Mouse (Mus musculus) kidney, adult 2 months (tissue): ENCODE results near the gene Frem1. TPM values are rescaled to one million over a fixed set of nuclear protein-coding genes. Genes with fewer than 3 reads are reported as not detected.

Source experiments
- DNase-seq: peaks from one replicate; pipeline ENCODE4 v3.0.0; 2021
- H3K27ac ChIP-seq: fragments of 200-500 bp; 2 replicates; pipeline ENCODE4 v1.5.1; 2012; ENCODE audit warnings: low read depth, low read length, control low read depth, inconsistent platforms; ENCODE audit not compliant: insufficient read depth
- H3K27me3 ChIP-seq: fragments of 200-500 bp; replicated peaks from 2 replicates; pipeline ENCODE4 v1.6.1; 2012; ENCODE audit warnings: mild to moderate bottlenecking, moderate library complexity, low read length, inconsistent platforms; ENCODE audit not compliant: control insufficient read depth, insufficient read depth
- H3K36me3 ChIP-seq: fragments of 200-500 bp; 2 replicates; pipeline ENCODE4 v1.6.1; 2012; ENCODE audit warnings: mild to moderate bottlenecking, moderate library complexity, low read length, inconsistent platforms; ENCODE audit not compliant: control insufficient read depth, insufficient read depth
- H3K4me1 ChIP-seq: fragments of 200-500 bp; 2 replicates; pipeline ENCODE4 v1.6.1; 2011; ENCODE audit warnings: low read length; ENCODE audit not compliant: control insufficient read depth, insufficient read depth
- H3K4me3 ChIP-seq: fragments of 200-500 bp; 2 replicates; pipeline ENCODE4 v1.5.1; 2011; ENCODE audit warnings: mild to moderate bottlenecking, low read depth, low read length, control low read depth; ENCODE audit not compliant: insufficient read depth
- CTCF ChIP-seq: fragments of 200-500 bp; conservative IDR thresholded peaks from 2 replicates; pipeline ENCODE4 v1.5.1; 2011; ENCODE audit warnings: low read depth, mild to moderate bottlenecking, control low read depth, low read length, moderate library complexity, mixed read lengths; ENCODE audit not compliant: insufficient read depth, insufficient read length
- POLR2A ChIP-seq: fragments of 200-500 bp; IDR thresholded peaks from one replicate; pipeline ENCODE4 v1.6.1; 2011; ENCODE audit warnings: low read depth, low read length, control low read depth
- WGBS: fragments of 180-500 bp; shearing (Covaris S2); methylation state at CpG from one replicate; pipeline ENCODE4 v1.1.7; 2018; 5-methylcytosine and 5-hydroxymethylcytosine counted together
- polyA plus RNA-seq: library from polyadenylated mRNA; depleted of rRNA; stranded (reverse); fragments of >200 nt; gene quantifications from 2 replicates; pipeline ENCODE4 v1.2.3, GENCODE M21; 2012; rRNA removed

The Frem1 gene
- 4.5 and 4.6 TPM in 2 replicates for polyA plus RNA-seq

DNA sequence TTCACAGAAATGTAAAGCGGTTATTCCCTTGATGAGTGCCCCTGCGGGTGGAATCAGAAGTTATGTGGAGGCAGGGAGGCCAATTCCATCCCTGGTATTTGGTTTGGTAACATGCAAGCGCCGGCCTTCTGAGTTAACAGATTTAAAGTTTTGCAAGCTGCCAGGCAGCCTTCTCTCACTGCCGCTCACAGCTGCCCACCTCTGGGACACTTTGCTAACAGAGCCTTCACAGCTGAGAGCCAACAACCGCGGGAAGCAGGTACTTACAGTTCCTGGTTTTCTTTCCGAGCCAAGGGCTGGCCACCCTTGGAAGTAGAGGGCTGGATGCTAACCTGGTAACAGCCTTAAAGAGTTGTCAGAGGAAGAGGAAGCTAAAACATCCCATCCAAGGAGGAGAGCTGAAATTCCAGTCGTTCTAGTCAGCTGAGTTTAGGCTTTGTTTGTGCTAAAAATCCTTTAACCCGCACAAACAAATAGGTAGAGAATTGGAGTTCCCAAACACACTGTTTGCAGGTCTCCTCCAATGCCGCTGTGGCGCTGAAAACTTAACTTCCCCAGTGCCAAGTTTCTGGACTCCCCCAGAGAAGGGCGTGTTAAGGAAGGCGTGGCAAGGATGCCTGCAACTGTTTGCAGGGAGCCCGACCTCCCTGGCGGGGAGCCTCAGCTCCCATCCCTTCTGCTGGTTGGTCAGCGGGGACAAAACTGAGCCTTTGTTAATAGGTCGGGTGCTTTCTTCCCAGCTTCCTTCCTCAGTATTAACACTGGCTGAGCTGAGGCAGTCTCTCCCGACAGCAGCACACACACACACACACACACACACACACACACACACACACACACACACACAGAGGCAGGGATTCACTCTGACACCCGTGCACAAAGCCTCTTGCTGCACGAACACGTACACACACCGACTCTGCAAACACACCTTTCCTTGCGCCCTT is at the start of gene Frem1:
TSS of gene Frem1 (minus strand) at position 706 of the 944 bp plus-strand sequence.
- no peaks in the 10 kb centered on the region for H3K4me1 ChIP-seq
- peak within 1 kb of the TSS; percentile 52 for H3K4me3 ChIP-seq
- WGBS: 6% methylated on average over 24 of the region's 24 CpGs
- H3K27me3 ChIP-seq: no peaks in the 10 kb centered on the region
- DNase-seq: peak; percentile 49
- TF ChIP-seq POLR2A: no peak
- no peak for TF ChIP-seq CTCF
- H3K27ac ChIP-seq: peak within 1 kb of the TSS; percentile 42; the same call in 1 of the 2 replicates
- H3K36me3 ChIP-seq: no peaks in the 10 kb centered on the region

DNA sequence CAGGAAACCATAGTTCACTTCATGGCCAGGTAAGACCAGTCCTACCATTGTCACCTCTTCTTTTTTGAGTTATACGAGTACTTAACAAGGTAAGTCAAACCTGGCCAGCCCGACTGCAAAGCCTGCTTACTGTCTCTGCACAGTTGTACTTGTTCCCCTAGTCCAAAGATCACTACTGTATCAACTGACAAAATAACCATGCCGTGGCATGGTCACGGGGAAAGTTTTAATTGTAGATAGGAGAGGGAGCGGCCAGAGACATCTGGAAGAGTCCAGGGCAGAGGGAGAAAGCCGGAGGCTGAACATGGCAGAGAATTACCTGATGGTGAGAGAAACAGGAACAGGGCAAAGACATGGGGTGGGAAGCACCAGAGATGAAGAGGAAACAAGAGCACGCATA is 46.9 kb upstream of the Frem1 start:
- H3K4me3 ChIP-seq: no peak overlapping the region
- 71% methylated on average over 7 of the region's 7 CpGs for WGBS
- no peak for DNase-seq
- no peak overlapping the region for H3K27ac ChIP-seq
- TF ChIP-seq POLR2A: no peak
- no peak for TF ChIP-seq CTCF
- no peaks in the 10 kb centered on the region for H3K27me3 ChIP-seq
- H3K36me3 ChIP-seq: no peaks in the 10 kb centered on the region
- no peaks in the 10 kb centered on the region for H3K4me1 ChIP-seq

DNA sequence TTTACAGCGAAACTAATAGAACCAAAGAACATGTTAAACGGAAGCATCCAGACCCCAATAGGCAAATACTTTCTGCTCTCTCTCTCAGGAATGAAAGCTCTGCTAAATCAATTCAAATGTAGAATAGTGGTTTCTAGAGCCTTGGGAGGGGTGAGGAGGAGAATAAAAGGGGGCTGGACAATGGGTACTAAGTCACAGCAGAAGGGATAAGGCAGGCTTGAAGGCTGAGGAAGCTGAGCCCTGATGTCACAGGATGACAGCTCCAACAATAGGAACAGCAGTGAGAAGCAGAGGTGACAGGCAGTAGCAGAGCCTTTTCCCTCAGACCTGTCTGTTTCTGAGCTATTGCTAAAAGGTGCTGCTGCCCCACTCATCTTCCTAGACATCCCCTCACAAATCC is 41.8 kb upstream of the Frem1 start:
- no peak for TF ChIP-seq CTCF
- no peak for TF ChIP-seq POLR2A
- H3K4me1 ChIP-seq: no peaks in the 10 kb centered on the region
- H3K27me3 ChIP-seq: no peaks in the 10 kb centered on the region
- no peaks in the 10 kb centered on the region for H3K36me3 ChIP-seq
- no peak for DNase-seq
- 93% methylated on average over 2 of the region's 2 CpGs for WGBS
- H3K4me3 ChIP-seq: no peak overlapping the region
- no peak overlapping the region for H3K27ac ChIP-seq

DNA sequence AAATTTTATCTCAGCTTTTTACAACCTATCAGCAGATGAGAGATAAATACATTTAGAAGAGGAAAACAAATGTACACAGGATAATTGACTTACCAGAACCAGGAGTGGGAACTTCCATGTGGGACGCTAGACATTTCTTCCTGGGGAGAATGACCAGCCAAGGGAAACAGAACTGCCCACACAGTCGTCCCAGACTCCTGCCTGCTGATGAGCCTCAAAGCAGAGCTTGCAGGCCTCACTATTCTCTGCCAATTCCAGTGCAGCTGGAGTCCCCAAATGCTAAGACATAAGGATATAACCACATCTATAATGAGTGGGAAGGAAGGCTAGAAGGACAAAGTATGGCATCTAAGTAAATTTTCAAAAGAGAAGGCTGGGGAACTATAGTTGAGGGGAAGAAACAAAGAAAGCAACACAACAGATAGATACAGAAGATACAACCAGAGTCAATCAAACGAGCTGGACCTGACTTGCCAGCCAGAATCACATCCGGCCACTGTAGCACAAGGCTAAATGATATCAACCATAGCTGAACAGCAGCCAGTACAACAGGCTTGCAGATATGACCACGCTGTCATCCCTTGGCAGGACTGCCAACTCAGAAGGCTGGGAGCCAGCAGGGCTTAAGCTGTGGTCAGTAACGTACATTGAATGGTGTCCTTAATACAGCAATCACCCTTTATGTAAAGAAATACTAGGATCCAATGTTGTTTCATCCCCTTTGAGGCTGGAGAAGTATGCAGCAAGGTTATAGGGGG is 38.7 kb upstream of the Frem1 start:
- no peak for TF ChIP-seq CTCF
- TF ChIP-seq POLR2A: no peak
- no peaks in the 10 kb centered on the region for H3K27me3 ChIP-seq
- H3K27ac ChIP-seq: no peak overlapping the region
- H3K36me3 ChIP-seq: no peaks in the 10 kb centered on the region
- DNase-seq: no peak
- H3K4me3 ChIP-seq: no peak overlapping the region
- 48% methylated on average over 6 of the region's 6 CpGs for WGBS
- no peaks in the 10 kb centered on the region for H3K4me1 ChIP-seq

DNA sequence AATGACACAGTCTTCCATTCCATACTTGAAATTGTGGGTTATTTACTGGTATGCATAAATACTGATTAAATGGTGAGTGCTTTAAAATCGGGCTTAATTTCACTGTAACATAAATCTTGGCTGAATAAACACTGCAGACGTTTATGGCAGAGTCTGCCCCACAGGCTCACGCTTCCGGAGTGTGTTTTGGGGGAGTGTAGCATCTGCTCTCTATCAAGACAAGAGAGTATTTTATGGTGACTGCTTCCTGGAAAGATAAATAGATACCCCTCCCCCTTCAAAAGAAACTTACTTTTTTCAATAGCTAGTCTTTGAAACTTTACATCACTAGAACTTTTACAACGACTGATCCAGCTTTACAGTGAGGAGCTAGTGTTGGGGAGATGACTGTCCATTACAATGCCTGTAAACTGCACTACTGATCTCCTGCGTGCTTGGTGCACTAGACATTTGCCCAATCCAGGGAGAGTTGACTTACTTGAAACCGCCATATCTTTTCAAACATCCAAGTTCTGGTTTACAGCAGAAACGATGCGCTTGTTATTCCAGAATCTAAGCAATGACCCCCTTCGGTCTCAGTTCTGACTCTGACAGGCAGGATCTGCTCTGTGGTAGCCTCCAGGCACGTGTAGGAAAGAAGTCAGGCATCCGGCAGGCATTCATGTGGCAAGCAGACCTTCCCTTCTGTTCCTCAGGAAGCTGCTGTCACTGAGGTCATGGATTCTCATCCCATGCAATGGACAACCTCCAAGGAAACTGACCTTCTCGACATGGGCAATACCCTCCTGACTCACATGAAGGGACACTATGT is 28.4 kb upstream of the Frem1 start:
- Histone ChIP-seq H3K4me1 (no peaks in the 10 kb centered on the region), H3K27me3 (no peaks in the 10 kb centered on the region), H3K27ac (peak overlapping the region; percentile 66), H3K36me3 (no peaks in the 10 kb centered on the region), H3K4me3 (no peak overlapping the region)
- DNase-seq: peak; percentile 46
- WGBS: 6% methylated on average over 13 of the region's 13 CpGs
- TF ChIP-seq POLR2A (no peak), CTCF (no peak)

DNA sequence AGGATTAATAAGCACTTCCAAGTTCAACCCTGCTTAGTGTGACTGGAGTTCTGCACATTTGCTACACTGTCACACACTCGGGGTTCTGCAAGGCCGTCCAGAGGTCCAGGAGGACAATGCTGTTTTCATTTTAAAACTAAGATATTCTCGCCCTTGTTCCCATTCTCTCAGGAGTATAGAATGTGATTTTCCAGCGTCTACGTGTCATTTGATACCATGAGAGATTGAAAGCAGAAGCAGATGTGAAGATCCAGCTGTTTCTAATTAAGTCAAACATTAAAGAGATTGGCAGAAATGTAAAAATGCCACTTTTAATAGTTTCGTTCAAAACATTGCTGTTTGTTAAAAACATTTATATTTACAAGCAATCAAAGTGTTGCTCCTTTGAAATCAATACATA is 12.1 kb upstream of the Frem1 start:
- H3K27ac ChIP-seq: no peak overlapping the region
- TF ChIP-seq POLR2A (no peak), CTCF (no peak)
- WGBS: 35% methylated on average over 6 of the region's 6 CpGs
- no peaks in the 10 kb centered on the region for H3K4me1 ChIP-seq
- no peaks in the 10 kb centered on the region for H3K27me3 ChIP-seq
- no peak for DNase-seq
- no peak overlapping the region for H3K4me3 ChIP-seq
- no peaks in the 10 kb centered on the region for H3K36me3 ChIP-seq
